Mouse (Mus musculus): Measurements from ENCODE around the gene Spns1. TPM values are rescaled to one million over a fixed set of nuclear protein-coding genes. Genes with fewer than 3 reads are reported as not detected.

The Spns1 gene
- polyA plus RNA-seq, 1 experiment = 32.8 TPM

- Histone ChIP-seq H3K4me3 (replicated peaks; ENCODE audit: control insufficient read depth, low read depth, low read length) (no peak overlapping the region), H3K4me1 (ENCODE audit: control insufficient read depth, insufficient read depth, low read length) (peaks cover 1% of the 10 kb centered on the region; the same call in 1 of the 2 replicates), H3K27ac (ENCODE audit: control insufficient read depth, insufficient read depth, low read depth, low read length, poor library complexity) (no peak overlapping the region)
- WGBS = 51% methylated on average over 11 of the region's 11 CpGs
- TF ChIP-seq POLR2A (IDR thresholded peaks at IDR 0.05; ENCODE audit: borderline replicate concordance, control insufficient read depth, low read depth, low read length) (no peak), CTCF (IDR thresholded peaks at IDR 0.05; ENCODE audit: control insufficient read depth, insufficient read depth, low read length) (no peak)
Measured at GRCm38 (mm10) chr7:126353251-126353993, 23.8 kb downstream of the Spns1 start.

- Histone ChIP-seq H3K4me1 (ENCODE audit: control insufficient read depth, insufficient read depth, low read length) (peaks cover 1% of the 10 kb centered on the region; the same call in 1 of the 2 replicates), H3K4me3 (replicated peaks; ENCODE audit: control insufficient read depth, low read depth, low read length) (no peak overlapping the region), H3K27ac (ENCODE audit: control insufficient read depth, insufficient read depth, low read depth, low read length, poor library complexity) (no peak overlapping the region)
- TF ChIP-seq CTCF (IDR thresholded peaks at IDR 0.05; ENCODE audit: control insufficient read depth, insufficient read depth, low read length) (no peak), POLR2A (IDR thresholded peaks at IDR 0.05; ENCODE audit: borderline replicate concordance, control insufficient read depth, low read depth, low read length) (no peak)
- 77% methylated on average over 10 of the region's 10 CpGs for WGBS
Measured at GRCm38 (mm10) chr7:126351419-126351951, 25.8 kb downstream of the Spns1 start.

- WGBS = 70% methylated on average over 20 of the region's 20 CpGs
- no peak for TF ChIP-seq POLR2A (IDR thresholded peaks at IDR 0.05; ENCODE audit: borderline replicate concordance, control insufficient read depth, low read depth, low read length)
- no peak for TF ChIP-seq CTCF (IDR thresholded peaks at IDR 0.05; ENCODE audit: control insufficient read depth, insufficient read depth, low read length)
- H3K27ac ChIP-seq (ENCODE audit: control insufficient read depth, insufficient read depth, low read depth, low read length, poor library complexity) = no peak overlapping the region
- H3K4me1 ChIP-seq (ENCODE audit: control insufficient read depth, insufficient read depth, low read length) = peaks cover 1% of the 10 kb centered on the region; the same call in 1 of the 2 replicates
- no peak overlapping the region for H3K4me3 ChIP-seq (replicated peaks; ENCODE audit: control insufficient read depth, low read depth, low read length)
Measured at GRCm38 (mm10) chr7:126350748-126351418, 26.4 kb downstream of the Spns1 start.

- TF ChIP-seq POLR2A (IDR thresholded peaks at IDR 0.05; ENCODE audit: borderline replicate concordance, control insufficient read depth, low read depth, low read length) = no peak
- no peak for TF ChIP-seq CTCF (IDR thresholded peaks at IDR 0.05; ENCODE audit: control insufficient read depth, insufficient read depth, low read length)
- WGBS = 57% methylated on average over 8 of the region's 8 CpGs
- Histone ChIP-seq H3K27ac (ENCODE audit: control insufficient read depth, insufficient read depth, low read depth, low read length, poor library complexity) (no peak overlapping the region), H3K4me3 (replicated peaks; ENCODE audit: control insufficient read depth, low read depth, low read length) (no peak overlapping the region), H3K4me1 (ENCODE audit: control insufficient read depth, insufficient read depth, low read length) (no peaks in the 10 kb centered on the region)
Measured at GRCm38 (mm10) chr7:126348293-126348692, 29.0 kb downstream of the Spns1 start.

GRCm38 (mm10) chr7:126347098-126347497, 30.2 kb downstream of the Spns1 start:
- Histone ChIP-seq H3K4me3 (replicated peaks; ENCODE audit: control insufficient read depth, low read depth, low read length) (no peak overlapping the region), H3K4me1 (ENCODE audit: control insufficient read depth, insufficient read depth, low read length) (no peaks in the 10 kb centered on the region; the same call in 1 of the 2 replicates), H3K27ac (ENCODE audit: control insufficient read depth, insufficient read depth, low read depth, low read length, poor library complexity) (no peak overlapping the region)
- WGBS = 33% methylated on average over 1 of the region's 1 CpGs
- TF ChIP-seq POLR2A (IDR thresholded peaks at IDR 0.05; ENCODE audit: borderline replicate concordance, control insufficient read depth, low read depth, low read length) (no peak), CTCF (IDR thresholded peaks at IDR 0.05; ENCODE audit: control insufficient read depth, insufficient read depth, low read length) (no peak)

- H3K4me1 ChIP-seq (ENCODE audit: control insufficient read depth, insufficient read depth, low read length) = no peaks in the 10 kb centered on the region; the same call in 1 of the 2 replicates
- TF ChIP-seq CTCF (IDR thresholded peaks at IDR 0.05; ENCODE audit: control insufficient read depth, insufficient read depth, low read length) = no peak
- no peak for TF ChIP-seq POLR2A (IDR thresholded peaks at IDR 0.05; ENCODE audit: borderline replicate concordance, control insufficient read depth, low read depth, low read length)
- 63% methylated on average over 3 of the region's 3 CpGs for WGBS
- no peak overlapping the region for H3K4me3 ChIP-seq (replicated peaks; ENCODE audit: control insufficient read depth, low read depth, low read length)
- H3K27ac ChIP-seq (ENCODE audit: control insufficient read depth, insufficient read depth, low read depth, low read length, poor library complexity) = no peak overlapping the region
Measured at GRCm38 (mm10) chr7:126345969-126346368, 31.3 kb downstream of the Spns1 start.

- no peak for TF ChIP-seq POLR2A (IDR thresholded peaks at IDR 0.05; ENCODE audit: borderline replicate concordance, control insufficient read depth, low read depth, low read length)
- TF ChIP-seq CTCF (IDR thresholded peaks at IDR 0.05; ENCODE audit: control insufficient read depth, insufficient read depth, low read length) = no peak
- WGBS = 66% methylated on average over 3 of the region's 3 CpGs
- Histone ChIP-seq H3K4me3 (replicated peaks; ENCODE audit: control insufficient read depth, low read depth, low read length) (no peak overlapping the region), H3K27ac (ENCODE audit: control insufficient read depth, insufficient read depth, low read depth, low read length, poor library complexity) (no peak overlapping the region), H3K4me1 (ENCODE audit: control insufficient read depth, insufficient read depth, low read length) (no peaks in the 10 kb centered on the region; the same call in 1 of the 2 replicates)
Measured at GRCm38 (mm10) chr7:126345557-126345956, 31.7 kb downstream of the Spns1 start.

- no peak overlapping the region for H3K4me3 ChIP-seq (replicated peaks; ENCODE audit: control insufficient read depth, low read depth, low read length)
- no peaks in the 10 kb centered on the region; the same call in none of the 2 replicates for H3K4me1 ChIP-seq (ENCODE audit: control insufficient read depth, insufficient read depth, low read length)
- WGBS = 15% methylated on average over 6 of the region's 6 CpGs
- TF ChIP-seq POLR2A (IDR thresholded peaks at IDR 0.05; ENCODE audit: borderline replicate concordance, control insufficient read depth, low read depth, low read length) (no peak), CTCF (IDR thresholded peaks at IDR 0.05; ENCODE audit: control insufficient read depth, insufficient read depth, low read length) (no peak)
- no peak overlapping the region for H3K27ac ChIP-seq (ENCODE audit: control insufficient read depth, insufficient read depth, low read depth, low read length, poor library complexity)
Measured at GRCm38 (mm10) chr7:126340896-126341295, 36.4 kb downstream of the Spns1 start.
